Mouse (Mus musculus): ENCODE results near the gene Tbc1d14.

- TF ChIP-seq CTCF (IDR thresholded peaks at IDR 0.05; ENCODE audit: low read depth, low read length) = no peak
- no peak for TF ChIP-seq GATA1 (IDR thresholded peaks at IDR 0.05; ENCODE audit: borderline replicate concordance, low read length)
- no peak for TF ChIP-seq POLR2AphosphoS5 (IDR thresholded peaks at IDR 0.05; ENCODE audit: insufficient replicate concordance, low read depth, low read length)
Observed at GRCm38 (mm10) chr5:36594344-36594743, 1.3 kb upstream of the Tbc1d14 start.

Data from G1E (cell line).